Comparison of ENCODE assay signal across 8 mouse cellular contexts in genomic region chr7:79464776-79465420, GRCm38 (mm10). TPM values are rescaled to one million over a fixed set of nuclear protein-coding genes. Genes with fewer than 3 reads are reported as not detected.
DNase-seq lines count a peak whose midpoint lies in the region; ATAC-seq and TF ChIP-seq lines count a peak whose summit lies in the region.

No protein-coding gene starts in this region.

- H3K27me3 ChIP-seq in kidney, adult 2 months (replicated peaks; ENCODE audit: control insufficient read depth, insufficient read depth, low read length) = no peaks in the 10 kb centered on the region
- H3K27me3 ChIP-seq in MEL (ENCODE audit: control insufficient read depth in 1 of 2, insufficient read depth in 2 of 2, low read length in 2 of 2) = no peaks in the 10 kb centered on the region
- H3K27me3 ChIP-seq in embryonic facial prominence, embryonic 11.5 days (ENCODE audit: control insufficient read depth, insufficient read depth, low read length) = 0 out of 2 replicates have a peak, but pooled peaks cover 2% of the 10 kb centered on the region
- H3K27me3 ChIP-seq in intestine, embryonic 14.5 days (replicated peaks; ENCODE audit: control insufficient read depth, insufficient read depth, low read length) = no peaks in the 10 kb centered on the region; the same call in 1 of the 2 replicates
- H3K27me3 ChIP-seq in midbrain, embryonic 12.5 days = peaks cover 33% of the 10 kb centered on the region

- ATAC-seq in embryonic facial prominence, embryonic 11.5 days (replicated peaks; ENCODE audit: insufficient number of reproducible peaks, low FRiP score, low TSS enrichment, low read depth) = no peak
- ATAC-seq in intestine, embryonic 14.5 days (replicated peaks; ENCODE audit: low FRiP score, low TSS enrichment, low read depth) = no peak
- no peak for ATAC-seq in midbrain, embryonic 12.5 days (ENCODE audit: low FRiP score, low read depth)

- no peak for TF ChIP-seq CTCF in kidney, adult 2 months (conservative IDR thresholded peaks at IDR 0.05; ENCODE audit: insufficient read depth, insufficient read length, low read depth, low read length)
- TF ChIP-seq CTCF in MEL (IDR thresholded peaks at IDR 0.05 in 2 of 3, conservative IDR thresholded peaks at IDR 0.05 in 1 of 3; ENCODE audit: control insufficient read depth in 1 of 3, insufficient read depth in 1 of 3, low read depth in 2 of 3, low read length in 3 of 3, poor library complexity in 1 of 3, severe bottlenecking in 1 of 3) = no peak

- H3K4me1 ChIP-seq in kidney, adult 2 months (ENCODE audit: control insufficient read depth, insufficient read depth, low read length) = peaks cover 4% of the 10 kb centered on the region; the same call in 1 of the 2 replicates
- H3K4me1 ChIP-seq in MEL (ENCODE audit: control insufficient read depth in 1 of 2, insufficient read depth in 2 of 2, low read length in 2 of 2) = peaks cover 2 to 40% of the 10 kb centered on the region in 2 experiments
- peaks cover 7% of the 10 kb centered on the region for H3K4me1 ChIP-seq in embryonic facial prominence, embryonic 11.5 days (ENCODE audit: control insufficient read depth, insufficient read depth, low read length)
- peaks cover 17% of the 10 kb centered on the region for H3K4me1 ChIP-seq in intestine, embryonic 14.5 days (replicated peaks; ENCODE audit: control insufficient read depth, insufficient read depth, low read length)
- H3K4me1 ChIP-seq in midbrain, embryonic 12.5 days = peaks cover 39% of the 10 kb centered on the region

- TF ChIP-seq EP300 in MEL (IDR thresholded peaks at IDR 0.05; ENCODE audit: low read depth in 1 of 2, low read length in 2 of 2) = no peak

- H3K9me3 ChIP-seq in MEL (replicated peaks; ENCODE audit: insufficient read depth, low read length) = no peaks in the 10 kb centered on the region
- no peaks in the 10 kb centered on the region for H3K9me3 ChIP-seq in embryonic facial prominence, embryonic 11.5 days (replicated peaks; ENCODE audit: control insufficient read depth, low read length)
- no peaks in the 10 kb centered on the region for H3K9me3 ChIP-seq in intestine, embryonic 14.5 days (ENCODE audit: control insufficient read depth, low read length)
- H3K9me3 ChIP-seq in midbrain, embryonic 12.5 days = no peaks in the 10 kb centered on the region

- TF ChIP-seq POLR2A in kidney, adult 2 months (IDR thresholded peaks at IDR 0.05; ENCODE audit: low read depth, low read length) = no peak
- no peak for TF ChIP-seq POLR2A in MEL (IDR thresholded peaks at IDR 0.05; ENCODE audit: control insufficient read depth in 1 of 2, insufficient read depth in 1 of 2, low read depth in 1 of 2, low read length in 2 of 2, poor library complexity in 1 of 2)

- H3K27ac ChIP-seq in kidney, adult 2 months (ENCODE audit: insufficient read depth, low read depth, low read length) = peak overlapping the region; percentile 53
- peak overlapping the region; percentile 0 for H3K27ac ChIP-seq in MEL (ENCODE audit: control insufficient read depth, low read depth, low read length)
- no peak overlapping the region for H3K27ac ChIP-seq in embryonic facial prominence, embryonic 11.5 days (replicated peaks; ENCODE audit: low read depth, low read length)
- no peak overlapping the region for H3K27ac ChIP-seq in intestine, embryonic 14.5 days (ENCODE audit: low read depth)
- no peak overlapping the region for H3K27ac ChIP-seq in midbrain, embryonic 12.5 days (replicated peaks)

- peak overlapping the region; percentile 97 for H3K9ac ChIP-seq in MEL (ENCODE audit: control insufficient read depth, low read depth, low read length, poor library complexity, severe bottlenecking)
- H3K9ac ChIP-seq in embryonic facial prominence, embryonic 11.5 days (replicated peaks; ENCODE audit: low read length) = peak overlapping the region; percentile 73
- peak overlapping the region; percentile 83 for H3K9ac ChIP-seq in intestine, embryonic 14.5 days (ENCODE audit: low read length)
- peak overlapping the region; percentile 83 for H3K9ac ChIP-seq in midbrain, embryonic 12.5 days (replicated peaks)

- no peak for DNase-seq in kidney, adult 2 months
- no peak for DNase-seq in kidney, adult 18-20 months
- DNase-seq in MEL (ENCODE audit: low read depth, low spot score) = no peak
- peak; percentile 21 for DNase-seq in embryonic facial prominence, embryonic 11.5 days (ENCODE audit: low spot score)
- DNase-seq in intestine, embryonic 14.5 days (ENCODE audit: low spot score) = peak; percentile 66
- DNase-seq in thymus, postnatal 25 days = peak; percentile 31
- no peak for DNase-seq in urinary bladder, adult 18-20 months (ENCODE audit: low spot score in 2 of 2)

- H3K36me3 ChIP-seq in kidney, adult 2 months (ENCODE audit: control insufficient read depth, insufficient read depth, low read length) = no peaks in the 10 kb centered on the region; the same call in 1 of the 2 replicates
- peaks cover 2 to 29% of the 10 kb centered on the region in 2 experiments; a peak in 2 of 4 replicates for H3K36me3 ChIP-seq in MEL (ENCODE audit: control insufficient read depth in 1 of 2, insufficient read depth in 2 of 2, low read length in 2 of 2)
- H3K36me3 ChIP-seq in embryonic facial prominence, embryonic 11.5 days (replicated peaks; ENCODE audit: control insufficient read depth, insufficient read depth, low read depth, low read length) = peaks cover 9% of the 10 kb centered on the region
- peaks cover 30% of the 10 kb centered on the region for H3K36me3 ChIP-seq in intestine, embryonic 14.5 days (ENCODE audit: control insufficient read depth, insufficient read depth, low read length)
- peaks cover 27% of the 10 kb centered on the region for H3K36me3 ChIP-seq in midbrain, embryonic 12.5 days

- H3K79me2 ChIP-seq in MEL (ENCODE audit: control insufficient read depth, insufficient read depth, low read length, poor library complexity) = peaks cover 27% of the 10 kb centered on the region

- peak overlapping the region; percentile 89 for H3K4me2 ChIP-seq in embryonic facial prominence, embryonic 11.5 days (ENCODE audit: low read depth, low read length)
- peak overlapping the region; percentile 86 for H3K4me2 ChIP-seq in intestine, embryonic 14.5 days (ENCODE audit: low read length)
- H3K4me2 ChIP-seq in midbrain, embryonic 12.5 days (replicated peaks) = peak overlapping the region; percentile 64

- TF ChIP-seq RAD21 in MEL (IDR thresholded peaks at IDR 0.05; ENCODE audit: low read depth, low read length) = no peak

- WGBS in kidney, adult 2 months = 24% methylated on average over 47 of the region's 47 CpGs
- 6% methylated on average over 47 of the region's 47 CpGs for WGBS in embryonic facial prominence, embryonic 11.5 days
- WGBS in intestine, embryonic 14.5 days = 8% methylated on average over 47 of the region's 47 CpGs
- WGBS in midbrain, embryonic 12.5 days = 6% methylated on average over 46 of the region's 47 CpGs

- H3K4me3 ChIP-seq in kidney, adult 2 months (ENCODE audit: insufficient read depth, low read depth, low read length) = peak overlapping the region; percentile 75
- peak overlapping the region; percentile 79 to 94 for H3K4me3 ChIP-seq in MEL (ENCODE audit: control insufficient read depth in 1 of 2, insufficient read depth in 1 of 2, low read depth in 2 of 2, low read length in 2 of 2)
- peak overlapping the region; percentile 80 for H3K4me3 ChIP-seq in embryonic facial prominence, embryonic 11.5 days (ENCODE audit: low read depth, low read length)
- H3K4me3 ChIP-seq in intestine, embryonic 14.5 days (ENCODE audit: low read depth, low read length) = peak overlapping the region; percentile 83
- peak overlapping the region; percentile 91 for H3K4me3 ChIP-seq in midbrain, embryonic 12.5 days

TF ChIP-seq in MEL, 35 proteins besides CTCF, POLR2A, EP300 and RAD21:
- TF ChIP-seq ZC3H11A (IDR thresholded peaks at IDR 0.05; ENCODE audit: low read depth, low read length) (no peak), MAFK (IDR thresholded peaks at IDR 0.05; ENCODE audit: borderline replicate concordance, low read depth, low read length) (no peak), GATA1 (IDR thresholded peaks at IDR 0.05; ENCODE audit: low read depth, low read length) (no peak), ZNF384 (IDR thresholded peaks at IDR 0.05; ENCODE audit: low read depth, low read length) (no peak), POLR2AphosphoS5 (IDR thresholded peaks at IDR 0.05; ENCODE audit: borderline replicate concordance, low read depth, low read length) (no peak), TCF12 (IDR thresholded peaks at IDR 0.05; ENCODE audit: low read depth, low read length) (0 out of 2 replicates have a peak, but pooled peaks have one; percentile 5), NELFE (IDR thresholded peaks at IDR 0.05; ENCODE audit: low read depth, low read length) (no peak), ETS1 (IDR thresholded peaks at IDR 0.05; ENCODE audit: low read depth, low read length) (no peak)

RNA-seq across cellular contexts. Expression of gene Polg, which starts 1.3 kb away (rescaled TPM):
- 33.8 and 35.3 TPM in 2 replicates for polyA plus RNA-seq in kidney, adult 2 months (2012; rRNA removed)
- total RNA-seq in MEL (2012; rRNA removed) = 66.8 and 82.7 TPM in 2 replicates
- 100 to 1,000 TPM in 1 of 2 experiments, not detected in 1; 129 TPM for polyA plus RNA-seq in MEL (2012; ENCODE audit: insufficient read depth in 1 of 2, insufficient read length in 2 of 2, low read depth in 1 of 2, low replicate concordance in 2 of 2, missing spikeins in 1 of 2)
- 19.7 and 21.3 TPM in 2 replicates for polyA plus RNA-seq in embryonic facial prominence, embryonic 11.5 days (2014; fragmentation: Nextera tagmentation; extraction: Ambion mirVana)
- 36.4 and 44.8 TPM in 2 replicates for polyA plus RNA-seq in intestine, embryonic 14.5 days (2014; fragmentation: Nextera tagmentation; extraction: Ambion mirVana)
- polyA plus RNA-seq in midbrain, embryonic 12.5 days (2016; fragmentation: Nextera tagmentation; extraction: Ambion mirVana) = 41.2 and 44.5 TPM in 2 replicates

Comparison
In these comparisons a context has a peak if more than half of its experiments do, and no peak if none do; other contexts are left out.
1. DNase-seq: peak in embryonic facial prominence, embryonic 11.5 days (single experiment), intestine, embryonic 14.5 days (single experiment) and thymus, postnatal 25 days (single experiment); none in kidney, adult 2 months (single experiment), kidney, adult 18-20 months (single experiment), MEL (single experiment) and urinary bladder, adult 18-20 months (0 of 2).
2. H3K27ac ChIP-seq: peak in kidney, adult 2 months (single experiment) and MEL (single experiment); none in embryonic facial prominence, embryonic 11.5 days (single experiment), intestine, embryonic 14.5 days (single experiment) and midbrain, embryonic 12.5 days (single experiment).
3. Peak in every context shown above with its lines, with median percentiles within 50 percentile points of each other: H3K4me3 ChIP-seq, H3K9ac ChIP-seq and H3K4me2 ChIP-seq.